Mouse (Mus musculus) leukemia stem cell, adult 10-12 weeks (primary cell): Measurements from ENCODE around the gene Spata20. TPM values are rescaled to one million over a fixed set of nuclear protein-coding genes. Genes with fewer than 3 reads are reported as not detected.

Source experiments
- polyA plus RNA-seq: library from polyadenylated mRNA; stranded (reverse); fragments of >175 nt; gene quantifications from 2 replicates; pipeline ENCODE4 v1.2.3, GENCODE M21; 2012; ENCODE audit warnings: low replicate concordance

Gene Spata20
- polyA plus RNA-seq: not detected in 2 replicates

DNA sequence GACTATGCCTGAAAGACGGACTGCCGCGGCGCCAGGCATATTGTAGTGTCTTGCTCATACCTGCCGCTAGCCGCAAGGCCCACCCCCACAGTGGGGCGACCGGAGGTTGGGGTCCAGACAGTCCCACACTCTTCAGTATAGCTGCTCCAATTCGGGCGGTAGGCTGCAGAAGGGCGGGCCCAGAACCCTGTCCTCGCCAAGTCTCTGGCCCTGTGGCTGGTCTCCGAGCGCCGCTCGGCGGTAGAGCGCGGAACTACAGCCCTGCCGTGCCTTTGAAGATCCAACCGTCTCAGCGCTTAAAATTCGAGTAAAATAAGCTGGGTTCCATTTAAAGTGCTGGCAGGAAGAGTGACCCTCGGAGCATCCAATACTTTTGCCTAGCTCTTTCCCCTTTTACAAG is at the start of gene Spata20:
Gene Spata20 (minus strand): TSS at position 179 of the 400 bp plus-strand sequence.

DNA sequence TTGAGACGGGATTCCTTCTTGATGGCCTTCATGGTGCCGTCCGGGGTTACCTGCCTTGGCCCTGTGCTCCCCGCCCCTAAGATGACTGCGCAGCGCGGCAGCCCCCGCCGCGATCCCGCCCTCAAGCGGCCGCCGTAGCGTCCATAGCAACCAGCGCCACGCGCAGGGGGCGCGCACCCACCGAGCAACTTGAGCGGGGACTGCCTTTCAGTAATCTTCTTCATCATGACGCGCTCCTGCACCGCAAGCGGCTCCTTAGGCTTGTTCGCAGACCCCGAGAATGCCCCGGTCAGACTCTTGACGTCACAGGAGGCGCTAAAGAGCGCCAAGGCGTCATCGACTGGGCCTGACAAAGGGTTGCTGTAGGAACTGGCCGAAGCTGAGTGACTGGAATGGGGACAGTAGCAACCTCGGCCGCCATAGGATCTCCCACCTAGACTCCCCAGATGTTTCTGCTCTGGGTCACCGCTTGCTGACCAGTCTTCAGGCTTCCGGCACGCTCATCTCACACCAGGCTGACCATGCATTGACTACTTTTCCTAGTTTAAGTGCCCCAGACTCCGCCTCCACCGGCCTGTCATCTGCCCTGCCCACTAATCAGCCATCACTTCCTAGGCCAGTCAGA is 35.4 kb upstream of the Spata20 start, which contains the start of gene Mycbpap:
Gene Mycbpap (minus strand): TSS at position 524 of the 625 bp plus-strand sequence.

DNA sequence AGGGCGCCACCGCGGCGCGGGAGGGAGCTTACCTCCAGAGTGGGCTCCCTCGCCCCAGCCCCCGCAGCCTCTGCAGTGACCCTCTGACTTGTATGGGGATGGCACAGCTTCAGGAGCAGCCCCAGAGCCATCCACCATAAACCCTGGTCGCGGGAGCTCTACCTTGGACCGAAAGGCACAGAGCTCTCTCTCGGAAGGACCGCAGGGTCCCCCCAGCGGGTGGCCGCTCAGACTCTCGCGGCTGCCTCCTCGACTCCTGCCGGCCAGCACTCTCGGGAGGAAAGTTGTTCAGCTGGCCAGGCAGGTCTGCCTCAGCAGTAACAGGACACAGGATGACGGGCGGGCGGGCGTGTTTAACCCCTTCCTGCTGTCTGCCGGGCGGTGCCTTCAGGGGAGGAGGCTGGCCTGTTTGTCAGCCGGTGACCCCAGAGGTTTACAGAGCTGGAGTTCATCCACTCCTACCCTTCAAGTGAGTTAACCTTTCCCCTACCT is 13.7 kb upstream of the Spata20 start, which contains the start of gene Epn3:
Gene Epn3 (minus strand): TSS at position 314 of the 492 bp plus-strand sequence.

DNA sequence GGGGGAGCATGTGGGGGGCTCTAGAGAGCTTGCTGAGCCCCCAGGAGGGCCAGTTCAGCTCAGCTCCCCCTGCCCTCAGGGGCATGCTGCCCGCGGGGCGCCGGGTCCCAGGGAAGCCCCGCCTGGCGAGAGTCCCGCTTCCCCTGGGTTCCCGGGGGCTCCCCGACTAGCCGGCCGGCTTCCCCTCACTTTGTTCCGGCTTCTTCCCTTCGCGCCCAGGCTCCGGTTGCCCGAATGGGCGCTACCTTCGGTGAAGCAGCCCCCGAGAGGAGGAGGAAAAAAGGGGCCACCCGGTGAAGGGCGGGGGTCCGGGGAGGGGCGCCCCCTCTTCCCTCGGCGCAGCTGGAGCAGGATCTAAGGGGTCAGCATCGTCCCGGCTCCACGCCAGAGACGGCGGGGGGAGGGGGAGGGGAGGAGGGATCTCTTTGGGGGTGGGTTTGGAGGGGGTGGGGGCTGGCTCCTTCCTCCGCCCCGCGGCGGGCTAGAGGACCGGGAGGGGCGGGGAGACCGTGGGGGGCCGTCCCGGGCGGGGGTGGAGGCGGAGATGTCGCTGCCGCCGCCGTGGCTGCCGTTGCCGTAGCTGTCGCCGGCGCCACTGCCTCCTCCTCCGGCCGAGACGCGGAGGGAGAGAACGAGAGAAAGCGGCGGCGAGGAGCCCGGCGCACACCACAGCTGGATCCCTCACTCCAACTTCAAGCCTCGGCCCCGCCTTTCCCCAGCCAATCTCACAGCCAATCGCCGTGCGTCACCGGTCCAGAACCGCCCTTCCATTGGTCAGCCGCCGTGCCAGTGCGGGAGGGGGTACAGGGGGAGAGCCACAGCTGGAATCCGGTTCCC is 12.1 kb downstream of the Spata20 start, which contains the start of gene Cacna1g:
Gene Cacna1g (minus strand): TSS at position 492 of the 837 bp plus-strand sequence.

Other genes with a start within 250 kb of the Spata20 start
- gene Wfikkn2, start 240.2 kb downstream of the Spata20 start, polyA plus RNA-seq: 0.14 and 0.46 TPM in 2 replicates
- not detected in 2 replicates for gene Gm21885, start 204.3 kb downstream of the Spata20 start, polyA plus RNA-seq
- 6.1 and 22.5 TPM in 2 replicates for gene Luc7l3, start 164.2 kb downstream of the Spata20 start, polyA plus RNA-seq
- 36.3 and 54.4 TPM in 2 replicates for gene Ankrd40, start 158.2 kb downstream of the Spata20 start, polyA plus RNA-seq
- gene Abcc3, start 93.2 kb downstream of the Spata20 start, polyA plus RNA-seq: 2.4 and 6.9 TPM in 2 replicates
- 10.0 and 13.3 TPM in 2 replicates for gene Cacna1g, start 12.0 kb downstream of the Spata20 start, polyA plus RNA-seq
- not detected in 2 replicates for gene Epn3, start 13.8 kb upstream of the Spata20 start, polyA plus RNA-seq
- not detected in 2 replicates for gene Mycbpap, start 35.6 kb upstream of the Spata20 start, polyA plus RNA-seq
- 0.38 and 0.81 TPM in 2 replicates for gene Rsad1, start 63.1 kb upstream of the Spata20 start, polyA plus RNA-seq
- gene Chad, start 78.9 kb upstream of the Spata20 start, polyA plus RNA-seq: 0.27 TPM in 1 of 2 replicates, not detected in the other
- 52.4 and 61.1 TPM in 2 replicates for gene Acsf2, start 115.7 kb upstream of the Spata20 start, polyA plus RNA-seq
- gene Lrrc59, start 143.6 kb upstream of the Spata20 start, polyA plus RNA-seq: 108 and 211 TPM in 2 replicates
- gene Mrpl27, start 167.6 kb upstream of the Spata20 start, polyA plus RNA-seq: 24.1 and 26.9 TPM in 2 replicates
- 3.7 and 12.1 TPM in 2 replicates for gene Eme1, start 167.8 kb upstream of the Spata20 start, polyA plus RNA-seq
- gene Xylt2, start 191.3 kb upstream of the Spata20 start, polyA plus RNA-seq: 11.8 and 17.3 TPM in 2 replicates
- gene Gm11541, start 218.3 kb upstream of the Spata20 start, polyA plus RNA-seq: not detected in 2 replicates